Mouse (Mus musculus) c-Kit-positive CD71-positive TER-119-positive erythroid progenitor cells, embryonic 14.5 days (primary cell): ENCODE measurements around the gene Cd6.

Source experiments
- DNase-seq: peaks from one replicate; pipeline ENCODE4 v3.0.0-alpha.2; 2013; ENCODE audit warnings: low spot score

Cd6 gene

DNA sequence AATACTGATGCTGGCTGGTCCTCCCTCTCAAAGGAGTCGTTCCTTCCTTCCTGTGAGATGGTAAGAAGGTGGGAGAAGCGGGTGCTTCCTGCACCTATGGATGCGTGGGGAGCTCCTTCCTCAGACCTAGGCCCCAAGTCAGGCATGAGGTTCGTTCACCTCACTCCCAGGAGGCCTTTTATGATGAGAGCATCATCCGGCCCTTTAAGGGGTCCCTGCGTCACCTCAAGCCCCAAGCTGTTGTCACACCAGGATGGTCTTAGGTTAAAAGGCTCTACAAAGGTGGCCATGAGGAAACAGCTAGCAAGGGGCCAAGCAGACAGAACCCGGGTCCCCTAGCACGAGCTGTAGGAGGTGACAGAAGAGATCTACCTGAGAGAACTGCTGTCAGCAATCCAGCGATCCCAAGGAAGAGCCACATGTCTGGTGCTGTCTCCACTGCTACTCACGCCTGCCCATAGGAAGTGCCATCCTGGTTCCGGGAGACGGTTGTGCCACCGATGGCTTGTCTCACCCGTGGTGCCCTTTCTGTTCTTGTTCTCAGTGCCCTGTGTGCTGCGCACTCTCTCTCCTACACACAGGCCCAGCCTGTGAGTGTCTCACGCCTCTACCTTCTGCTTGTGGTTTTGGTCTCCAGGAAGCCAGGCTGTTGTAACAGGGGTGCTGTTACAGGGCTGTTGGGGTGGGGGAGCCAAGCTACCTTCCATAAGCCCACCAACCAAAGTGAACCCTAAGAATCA, at the start of gene Cd6:
TSS of gene Cd6 (minus strand) at position 623 of the 740 bp plus-strand sequence.
- DNase-seq = no peak

DNA sequence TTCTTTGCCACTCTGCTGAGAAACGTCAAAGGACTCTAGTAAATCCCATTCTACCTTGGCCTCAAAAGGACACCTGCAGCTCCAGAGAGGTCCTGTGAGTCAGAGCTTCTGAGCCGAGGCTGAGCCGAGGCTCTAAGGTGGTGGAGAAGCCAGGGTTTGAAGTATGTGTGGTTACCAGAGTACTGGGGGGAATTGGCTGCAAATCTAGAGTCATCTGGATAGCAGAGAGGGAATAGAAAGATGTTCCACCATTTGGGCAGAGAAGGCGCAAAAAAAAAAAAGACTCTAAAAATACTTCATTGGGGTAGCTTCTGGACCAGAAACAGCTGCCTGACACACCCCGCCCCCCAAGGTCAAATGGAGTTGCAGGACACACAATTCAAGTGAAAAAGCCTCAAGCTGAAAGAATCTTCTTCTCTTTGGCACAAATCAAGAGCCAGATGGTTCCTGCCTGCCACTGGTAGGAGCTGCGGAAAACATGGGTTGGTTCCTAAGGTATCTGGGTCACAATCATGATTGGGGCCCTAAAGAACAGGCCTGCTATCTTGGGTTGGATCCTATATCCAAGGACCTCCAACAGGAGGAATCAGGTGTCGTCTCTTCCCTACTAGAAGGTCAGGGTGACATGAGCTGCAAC, 48.5 kb upstream of the Cd6 start:
- no peak for DNase-seq

DNA sequence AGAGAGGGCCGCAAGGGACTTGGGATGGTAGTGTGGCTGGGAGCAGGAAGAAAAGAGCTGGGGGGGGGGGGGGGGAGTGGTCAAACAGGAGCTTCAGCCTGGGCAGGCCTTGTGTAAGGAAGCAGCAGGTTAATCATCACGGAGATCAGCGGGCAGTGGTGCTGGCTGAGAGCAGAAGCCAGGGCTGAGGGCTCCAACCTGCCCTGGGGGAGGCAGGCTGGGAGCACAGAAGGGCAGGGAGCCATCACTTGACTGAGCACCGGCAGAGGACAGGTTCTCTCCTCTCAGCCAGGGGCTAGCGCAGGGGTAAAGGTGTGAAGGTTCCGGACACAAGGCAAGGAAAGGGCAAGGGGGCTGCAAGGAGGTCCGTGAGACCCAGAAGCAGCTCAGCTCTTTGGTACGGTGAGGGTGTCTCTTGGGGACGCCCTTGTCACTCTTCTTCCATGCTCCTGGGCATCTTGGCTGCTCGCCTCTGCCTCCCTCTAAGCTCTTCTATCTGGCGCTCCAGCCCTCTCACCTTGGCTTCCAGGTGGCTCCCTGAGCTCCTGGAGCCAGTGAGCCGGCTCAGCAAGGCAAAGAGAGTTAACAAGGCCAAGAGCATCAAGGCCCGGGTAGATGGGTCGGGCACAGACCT, 41.6 kb upstream of the Cd6 start:
- no peak for DNase-seq

- no peak for DNase-seq
Measured at GRCm38 (mm10) chr19:10870676-10871075, 40.8 kb upstream of the Cd6 start.

- DNase-seq = no peak
Measured at GRCm38 (mm10) chr19:10869886-10870527, 40.1 kb upstream of the Cd6 start, which contains the start of gene Tmem132a. TSS of gene Tmem132a (minus strand) at chr19:10869940.

DNA sequence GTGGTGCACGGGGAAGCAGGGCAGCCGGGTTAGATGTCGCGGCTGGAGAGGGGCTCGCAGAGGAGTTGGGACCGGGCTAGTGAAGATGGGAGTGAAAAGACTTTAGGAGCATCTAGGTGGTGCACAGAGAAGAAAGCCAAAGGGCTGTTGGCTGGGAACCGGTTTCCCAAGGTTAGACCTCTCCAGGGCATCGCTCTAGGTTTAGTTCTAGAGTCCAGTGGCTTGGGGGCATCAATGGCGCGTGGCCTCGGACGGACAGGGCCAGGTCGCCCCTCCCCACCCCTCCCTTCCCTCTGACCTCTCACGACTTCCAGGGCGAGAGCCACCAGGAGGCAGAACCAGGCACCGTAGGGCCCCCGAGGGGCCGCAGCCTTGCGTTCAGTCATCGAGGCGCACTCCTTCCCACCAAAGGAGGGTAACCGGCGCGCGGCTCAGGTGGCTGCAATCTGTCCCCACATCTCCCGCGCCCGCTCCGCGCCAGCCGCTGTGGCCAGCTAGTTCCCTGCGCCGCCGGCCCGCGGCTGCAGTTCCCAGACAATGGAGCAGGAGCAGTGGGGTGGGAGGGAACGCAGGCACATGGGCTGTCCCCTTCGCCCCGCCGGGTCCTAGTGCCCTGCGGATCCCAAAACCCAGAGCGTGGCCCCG, 39.5 kb upstream of the Cd6 start:
- no peak for DNase-seq

- no peak for DNase-seq
Measured at GRCm38 (mm10) chr19:10868623-10869141, 38.8 kb upstream of the Cd6 start.

GRCm38 (mm10) chr19:10867946-10868622, 38.2 kb upstream of the Cd6 start:
- DNase-seq = no peak

DNA sequence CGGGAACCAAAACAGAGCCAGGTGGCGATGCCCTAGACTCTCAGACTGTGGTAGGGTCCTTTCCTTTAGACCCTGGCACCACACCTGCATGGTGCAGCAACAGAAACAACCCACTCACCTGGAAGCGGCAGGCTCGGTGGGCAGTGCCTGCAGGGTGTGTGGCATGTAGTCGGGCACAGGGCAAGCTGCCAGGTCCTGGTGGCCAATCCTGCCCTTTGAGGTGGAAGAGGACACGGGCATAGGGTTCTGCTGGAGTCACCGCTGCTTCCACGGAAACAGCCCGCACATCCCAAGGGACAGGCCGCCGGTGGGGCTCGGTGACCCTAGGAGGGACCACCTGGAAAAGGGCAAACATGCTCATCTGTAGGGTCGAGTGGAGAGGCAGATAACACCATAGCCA, 36.5 kb upstream of the Cd6 start:
- no peak for DNase-seq

- no peak for DNase-seq
Measured at GRCm38 (mm10) chr19:10860072-10860497, 30.2 kb upstream of the Cd6 start.

- DNase-seq = no peak
Measured at GRCm38 (mm10) chr19:10856520-10856919, 26.7 kb upstream of the Cd6 start.

GRCm38 (mm10) chr19:10855422-10855821, 25.6 kb upstream of the Cd6 start:
- DNase-seq = no peak

GRCm38 (mm10) chr19:10847311-10848087, 17.6 kb upstream of the Cd6 start:
- no peak for DNase-seq

DNA sequence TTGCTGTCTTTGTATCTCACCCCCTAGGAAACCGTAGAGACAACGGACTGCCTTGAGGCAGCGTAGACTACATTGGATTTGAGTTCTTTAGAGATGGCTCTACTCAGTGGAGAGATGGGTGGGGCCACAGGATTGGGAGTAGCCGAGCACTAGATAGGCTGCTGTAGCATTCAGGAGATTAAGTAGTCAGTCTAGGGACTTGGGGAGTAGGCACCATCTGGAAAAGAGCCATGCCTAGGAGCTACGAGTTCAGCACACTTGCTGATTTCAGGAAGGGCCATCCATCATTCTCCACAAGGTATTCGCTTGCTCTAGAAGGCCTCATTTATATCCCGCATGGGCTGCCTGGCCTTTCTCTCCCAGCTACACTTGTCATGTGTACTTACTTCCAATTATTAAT, 16.3 kb upstream of the Cd6 start:
- DNase-seq = no peak

DNA sequence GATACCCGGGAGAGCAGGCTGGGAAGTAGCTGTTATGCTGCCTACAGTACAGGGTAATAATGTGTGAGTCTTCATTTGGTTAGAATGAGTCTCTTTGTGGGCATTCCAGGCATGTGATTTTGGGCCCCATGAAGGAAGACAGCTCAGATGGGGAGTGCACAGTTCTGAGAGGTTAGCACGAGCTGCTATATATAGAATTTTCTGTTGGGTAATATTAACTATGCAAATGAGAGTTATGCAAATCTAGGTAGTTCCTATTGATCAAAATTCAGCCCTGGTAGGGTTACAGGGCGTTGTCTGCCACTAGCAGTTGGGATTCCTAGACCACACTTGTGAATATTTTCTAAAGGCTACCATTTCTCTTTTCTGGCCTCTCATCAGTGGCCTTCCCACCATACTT, 15.6 kb upstream of the Cd6 start:
- DNase-seq = no peak

DNA sequence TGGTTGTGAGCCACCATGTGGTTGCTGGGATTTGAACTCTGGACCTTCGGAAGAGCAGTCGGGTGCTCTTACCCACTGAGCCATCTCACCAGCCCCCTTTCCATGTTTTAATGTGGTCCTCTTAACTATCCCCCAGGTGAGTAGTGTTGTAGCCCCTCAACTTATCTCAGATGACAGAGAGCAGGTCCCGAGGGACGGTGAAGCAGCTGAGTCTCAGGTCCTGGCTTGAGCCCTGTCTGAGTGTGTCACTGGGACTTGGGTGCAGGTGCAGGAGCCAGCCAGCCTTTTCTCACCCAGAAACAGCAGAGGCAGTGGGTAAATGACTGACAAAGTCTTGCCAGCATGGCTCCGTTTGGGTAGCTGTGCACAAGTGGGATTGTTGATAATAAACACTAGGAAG, 14.3 kb upstream of the Cd6 start:
- DNase-seq = no peak

GRCm38 (mm10) chr19:10842914-10843313, 13.1 kb upstream of the Cd6 start:
- no peak for DNase-seq

DNA sequence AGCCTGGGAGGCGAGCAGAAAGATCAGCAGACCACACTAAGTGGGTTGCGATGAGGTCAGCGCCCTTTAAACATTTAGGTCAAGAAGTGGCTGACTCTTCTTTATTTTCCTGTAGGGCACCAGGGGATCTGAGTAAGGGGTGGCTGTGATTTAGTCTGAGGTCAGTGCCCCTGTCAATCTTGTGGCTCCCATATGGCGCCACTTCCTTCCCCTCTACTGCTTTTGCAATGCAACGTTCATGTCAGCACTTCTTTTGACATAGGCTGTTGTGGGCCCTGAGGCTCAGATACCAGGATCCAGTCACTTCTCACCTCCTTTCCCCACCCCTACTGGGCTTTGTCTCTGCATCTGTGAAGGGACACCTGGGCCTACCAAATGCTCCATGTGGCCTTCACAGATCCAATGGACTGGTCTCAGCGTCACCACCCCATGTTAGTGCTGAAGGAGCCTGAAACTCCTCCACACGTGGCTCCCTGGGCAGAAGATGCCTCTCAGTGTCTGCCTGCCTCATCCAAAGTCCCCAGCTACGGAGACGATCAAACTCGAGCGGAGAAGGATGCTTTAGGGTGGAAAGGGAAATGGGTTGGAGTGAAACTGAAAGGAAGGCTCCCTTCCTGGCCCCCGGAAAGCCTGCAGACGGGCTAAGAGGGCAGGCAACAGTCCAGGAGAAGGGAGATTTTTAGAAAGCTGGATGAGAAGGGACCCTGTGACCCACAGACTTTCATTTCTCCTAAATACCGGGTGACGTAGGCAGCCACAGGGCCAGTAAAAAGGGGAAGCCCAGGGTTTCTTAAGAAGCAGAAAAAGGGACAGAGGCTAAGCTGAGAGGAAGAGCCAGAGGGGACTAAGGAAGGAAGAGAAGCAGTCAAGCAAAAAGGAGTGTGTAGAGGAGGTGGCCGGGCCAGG, 12.1 kb upstream of the Cd6 start:
- DNase-seq = peak; percentile 5
